Mouse (Mus musculus): ENCODE measurements at regions not wholly inside any gene's neighbourhood (a gene's known extent, or its start where the extent isn't known, plus 50 kb on each side); places are given as distances from the start of the nearest gene placed in this dataset.

DNA sequence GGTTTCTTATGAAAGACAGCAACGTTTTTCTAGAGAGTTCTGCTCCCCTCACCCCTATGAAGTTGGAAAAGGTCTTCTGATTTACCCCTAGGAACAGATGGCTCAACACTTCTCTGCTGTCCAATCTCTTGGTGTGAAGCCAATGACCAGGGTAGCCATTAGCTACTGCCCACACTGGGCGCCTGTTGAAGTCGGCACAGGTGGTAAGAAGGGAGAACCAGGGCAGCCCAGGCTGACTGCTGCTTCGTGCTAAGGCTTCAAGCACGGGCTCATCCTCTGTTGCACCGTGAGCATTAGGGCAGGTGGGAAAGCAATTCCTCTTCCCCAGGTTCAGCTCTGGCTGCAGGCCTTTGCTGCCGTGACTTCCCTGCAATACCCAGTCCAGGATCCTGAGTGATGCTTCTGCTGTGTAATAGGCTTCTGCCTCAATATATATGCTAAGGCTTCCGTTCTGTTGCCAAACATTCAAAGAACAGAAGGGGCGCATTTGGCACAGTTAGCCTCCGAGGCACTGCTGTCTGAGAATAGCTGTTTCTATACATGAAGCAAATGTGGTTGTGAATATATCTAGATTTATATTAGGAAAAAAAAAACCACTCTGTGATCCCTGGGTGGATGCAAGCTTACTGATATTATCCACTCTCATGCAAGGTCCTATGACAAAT is 76.4 kb upstream of the Atp5g3 start:
- DNase-seq (ENCODE audit: low spot score), result no peak

- DNase-seq (ENCODE audit: low spot score), result no peak
These were observed 74.8 kb upstream of the Atp5g3 start for GRCm38 (mm10) chr2:73985911-73986250.

DNA sequence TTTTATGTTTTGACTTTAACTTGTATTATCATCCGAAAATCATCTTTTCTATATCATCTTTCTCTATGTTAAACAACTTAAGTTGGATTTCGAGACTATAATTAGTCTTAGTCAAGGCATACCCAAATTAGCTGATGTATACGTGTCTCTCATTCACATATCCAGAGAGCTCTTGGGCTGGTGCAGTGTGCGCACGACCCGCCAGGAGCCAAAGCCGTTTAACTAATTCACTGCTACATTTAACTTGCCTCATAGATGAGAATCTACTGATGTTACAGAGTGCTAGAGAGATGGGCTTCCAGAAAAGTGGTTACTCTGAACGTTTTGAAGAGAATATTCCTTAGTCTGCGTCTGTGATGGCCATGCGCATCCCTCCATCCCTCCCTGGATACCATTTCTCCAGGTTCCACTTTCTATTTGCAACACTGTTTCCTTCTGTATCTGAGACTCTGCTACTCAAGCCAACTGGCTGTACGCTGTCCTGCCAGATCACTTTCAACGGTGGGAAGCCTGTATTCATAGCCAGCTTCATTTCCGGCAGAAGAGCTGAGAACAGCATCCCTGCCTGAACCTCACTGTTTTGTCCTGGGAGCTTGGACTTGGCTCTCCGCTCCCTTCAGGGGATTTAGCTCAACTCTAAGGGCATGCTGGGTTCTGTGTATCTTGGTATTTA is 74.2 kb upstream of the Atp5g3 start:
- no peak for DNase-seq (ENCODE audit: low spot score)

DNA sequence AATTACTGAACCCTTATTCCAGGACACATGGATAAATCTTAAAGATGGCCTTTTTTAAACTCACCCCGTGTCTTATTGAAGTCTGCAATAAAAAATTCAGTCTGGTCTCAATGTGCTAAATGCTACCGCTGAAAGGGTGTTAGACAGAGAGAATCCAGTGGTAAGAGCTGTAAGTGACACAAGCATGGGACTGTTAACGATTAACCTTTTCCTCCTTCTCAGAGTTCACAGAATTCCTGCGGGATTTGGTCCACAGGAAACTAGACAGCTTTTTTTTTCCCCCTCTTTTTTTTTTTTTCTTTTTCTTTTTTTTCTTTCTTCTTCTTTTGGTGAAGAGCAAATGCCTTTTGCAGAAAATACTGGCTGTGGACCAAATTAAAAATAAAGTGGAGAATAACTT is 72.0 kb upstream of the Atp5g3 start:
- DNase-seq (ENCODE audit: low spot score), result no peak

- no peak for DNase-seq (ENCODE audit: low spot score)
These were observed 66.9 kb upstream of the Atp5g3 start for GRCm38 (mm10) chr2:73978072-73978471.

- no peak for DNase-seq (ENCODE audit: low spot score)
These were observed 62.6 kb upstream of the Atp5g3 start for GRCm38 (mm10) chr2:73973774-73974173.

- no peak for DNase-seq (ENCODE audit: low spot score)
These were observed 56.5 kb upstream of the Atp5g3 start for GRCm38 (mm10) chr2:73967618-73968017.

DNA sequence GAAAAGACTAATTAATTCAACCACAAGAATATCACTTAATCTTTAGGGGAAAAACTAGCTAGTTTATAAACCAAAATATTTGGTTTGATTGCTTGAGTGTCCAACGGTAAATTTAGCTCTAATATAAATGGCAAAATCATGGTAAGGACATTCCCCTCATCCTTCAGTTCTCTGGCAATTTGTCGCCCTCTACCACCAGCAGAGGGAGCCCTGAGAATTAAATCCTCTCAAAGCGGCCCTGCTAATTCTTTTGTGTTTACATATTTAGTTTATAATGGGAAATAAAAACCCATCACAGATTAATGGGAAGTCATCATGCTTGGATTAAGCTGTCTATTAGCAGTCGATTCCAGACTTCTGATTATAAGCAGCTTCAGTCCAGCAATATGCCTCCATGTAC is 54.5 kb upstream of the Atp5g3 start:
- peak; percentile 34 for DNase-seq (ENCODE audit: low spot score)
